Mouse (Mus musculus): ENCODE data around the gene Aoc3.
"Not testable (repeated sequence)": the region's sequence is repeated elsewhere in the genome, so short reads cannot be mapped to it uniquely, and the experiment has no call there.

The Aoc3 gene

DNA sequence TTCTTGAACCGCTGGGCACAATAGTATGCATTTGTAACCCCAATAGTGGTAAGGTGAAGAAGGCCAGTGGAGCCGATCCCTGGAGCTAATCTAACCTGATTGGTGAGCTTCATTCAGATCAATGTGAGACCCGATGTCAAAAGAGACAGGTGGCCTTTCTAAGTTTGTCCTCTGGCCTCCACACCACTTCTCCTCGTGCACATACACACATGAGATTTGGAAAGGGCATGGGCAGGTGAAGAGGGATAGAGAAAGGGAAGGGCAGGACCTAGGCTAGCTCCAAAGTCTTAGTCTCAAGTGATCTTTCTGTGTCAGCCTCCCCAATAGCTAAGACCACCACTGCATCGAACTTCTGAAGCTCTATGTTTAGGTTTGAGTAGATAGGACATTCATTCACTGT lies 39.7 kb downstream of the Aoc3 start:
- no peak for DNase-seq (ENCODE audit: low spot score in 2 of 2)

DNA sequence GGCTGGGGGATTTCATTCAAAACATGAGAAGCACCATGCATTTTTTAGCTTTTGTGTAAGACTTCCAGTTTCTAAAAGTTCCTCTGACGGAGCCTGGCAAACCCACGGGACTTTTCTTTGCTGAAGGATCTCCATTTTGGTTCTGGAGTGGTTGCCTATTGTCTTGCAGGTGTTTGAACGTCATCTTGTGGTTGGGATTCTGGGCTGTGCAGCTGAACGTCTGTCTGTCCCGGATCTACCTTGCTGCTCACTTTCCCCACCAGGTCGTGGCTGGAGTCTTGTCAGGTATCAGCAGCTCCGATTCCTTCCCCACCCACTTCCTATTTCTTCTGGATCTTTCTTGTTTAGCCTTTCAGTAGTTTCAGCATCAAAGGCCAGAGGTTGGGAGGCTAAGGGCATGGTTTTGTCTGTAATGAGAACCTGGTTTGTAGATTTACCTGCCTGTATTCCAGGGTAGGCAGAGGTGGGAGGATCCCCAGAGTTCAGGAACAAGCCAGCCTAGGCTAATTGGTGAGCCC lies 44.1 kb downstream of the Aoc3 start:
- no peak for DNase-seq (ENCODE audit: low spot score in 2 of 2)

DNA sequence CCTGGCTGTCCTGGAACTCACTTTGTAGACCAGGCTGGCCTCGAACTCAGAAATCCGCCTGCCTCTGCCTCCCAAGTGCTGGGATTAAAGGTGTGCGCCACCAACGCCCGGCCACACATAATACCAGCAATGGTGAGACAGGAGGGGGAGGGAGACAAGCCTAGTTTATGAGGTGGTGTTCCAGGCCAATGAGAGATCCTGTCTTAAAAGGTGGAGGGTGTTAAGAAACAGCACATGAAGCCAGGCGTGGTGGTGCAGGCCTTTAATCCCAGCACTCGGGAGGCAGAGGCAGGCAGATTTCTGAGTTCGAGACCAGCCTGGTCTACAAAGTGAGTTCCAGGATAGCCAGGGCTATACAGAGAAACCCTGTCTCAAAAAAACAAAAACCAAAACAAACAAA lies 47.8 kb downstream of the Aoc3 start:
- DNase-seq (ENCODE audit: low spot score in 2 of 2), result not testable (repeated sequence)

DNA sequence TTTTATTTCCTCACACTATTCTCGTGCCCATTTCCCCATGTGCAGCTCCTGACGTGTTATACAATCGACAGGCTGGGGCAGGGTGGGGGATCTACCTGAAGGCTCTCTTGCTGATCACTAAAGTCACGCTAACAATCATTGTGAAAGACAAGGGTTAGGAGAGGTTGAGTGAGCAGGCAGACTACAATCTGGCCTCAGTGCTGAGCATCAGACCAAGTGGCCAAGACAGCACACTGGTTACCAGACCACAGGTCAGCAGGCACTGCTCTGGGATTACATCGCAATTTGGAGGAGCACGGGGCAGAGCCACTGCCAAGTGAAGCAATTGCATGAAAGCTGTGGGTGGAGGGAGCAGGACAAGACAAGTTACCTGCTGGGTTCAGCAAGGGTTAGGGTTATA lies 48.5 kb downstream of the Aoc3 start:
- DNase-seq (ENCODE audit: low spot score in 2 of 2), result no peak

DNA sequence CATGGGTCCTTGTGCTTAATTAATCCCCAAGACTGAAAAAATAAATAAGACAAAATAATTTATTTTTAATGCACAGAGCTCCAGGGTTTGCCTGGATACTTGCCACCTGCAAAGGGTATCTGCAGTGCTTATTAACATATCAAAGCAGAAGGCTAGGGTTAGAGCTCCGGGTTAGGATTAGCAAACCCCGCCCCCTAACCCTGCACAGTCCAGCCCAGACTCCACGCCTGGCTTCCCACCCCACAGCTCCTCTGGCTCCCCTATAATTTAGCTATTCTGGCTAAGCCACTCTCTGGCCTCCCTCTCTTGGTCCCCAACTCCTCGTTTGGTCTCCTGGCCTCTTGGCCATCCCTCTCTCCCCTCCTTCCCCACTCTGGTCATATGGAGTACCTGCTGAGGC lies 51.4 kb downstream of the Aoc3 start:
- DNase-seq (ENCODE audit: low spot score in 2 of 2), result no peak

Data from urinary bladder, postnatal 4 days (tissue).